Mouse (Mus musculus) brain, embryonic 18.5 days (tissue): ENCODE measurements at regions not wholly inside any gene's neighbourhood (a gene's known extent, or its start where the extent isn't known, plus 50 kb on each side); places are given as distances from the start of the nearest gene placed in this dataset.
"Not testable (repeated sequence)": the region's sequence is repeated elsewhere in the genome, so short reads cannot be mapped to it uniquely, and the experiment has no call there.

Experiments used
- DNase-seq: peaks from one replicate; pipeline ENCODE4 v3.0.0-alpha.2; 2012; ENCODE audit warnings: low read depth, low spot score

- DNase-seq, result no peak
Measured at GRCm38 (mm10) chr3:11094804-11095203, 759.3 kb upstream of the Gm38303 start.

GRCm38 (mm10) chr3:11094138-11094537 is 758.7 kb upstream of the Gm38303 start:
- no peak for DNase-seq

- no peak for DNase-seq
Measured at GRCm38 (mm10) chr3:11083291-11083690, 747.8 kb upstream of the Gm38303 start.

GRCm38 (mm10) chr3:11074012-11074411 is 738.5 kb upstream of the Gm38303 start:
- no peak for DNase-seq

GRCm38 (mm10) chr3:11034995-11035769 is 699.7 kb upstream of the Gm38303 start:
- DNase-seq, result no peak

GRCm38 (mm10) chr3:11029991-11030390 is 694.5 kb upstream of the Gm38303 start:
- DNase-seq, result no peak

GRCm38 (mm10) chr3:11024422-11024821 is 688.9 kb upstream of the Gm38303 start:
- DNase-seq, result no peak

GRCm38 (mm10) chr3:11020048-11020447 is 684.6 kb upstream of the Gm38303 start:
- DNase-seq, result no peak

GRCm38 (mm10) chr3:11014911-11015310 is 679.4 kb upstream of the Gm38303 start:
- DNase-seq, result not testable (repeated sequence)

- no peak for DNase-seq
Measured at GRCm38 (mm10) chr3:11007363-11007762, 671.9 kb upstream of the Gm38303 start.

GRCm38 (mm10) chr3:11006531-11007269 is 671.2 kb upstream of the Gm38303 start:
- DNase-seq, result no peak

GRCm38 (mm10) chr3:10978968-10979367 is 643.5 kb upstream of the Gm38303 start:
- no peak for DNase-seq

- DNase-seq, result no peak
Measured at GRCm38 (mm10) chr3:10974429-10974828, 638.9 kb upstream of the Gm38303 start.

- DNase-seq, result no peak
Measured at GRCm38 (mm10) chr3:10952583-10952982, 617.1 kb upstream of the Gm38303 start.

GRCm38 (mm10) chr3:10917056-10917455 is 581.6 kb upstream of the Gm38303 start:
- no peak for DNase-seq

GRCm38 (mm10) chr3:10891981-10892380 is 556.5 kb upstream of the Gm38303 start:
- peak; percentile 83 for DNase-seq
